Mouse (Mus musculus) cerebellum, adult (tissue): ENCODE data around the gene Tas1r1.
"Not testable (repeated sequence)": the region's sequence is repeated elsewhere in the genome, so short reads cannot be mapped to it uniquely, and the experiment has no call there.

Source experiments
- ATAC-seq: cut with Nextera tagmentation; 2 replicates; pipeline ENCODE4 v1.9.2; 2017; ENCODE audit warnings: mild to moderate bottlenecking, moderate library complexity, mixed read lengths; ENCODE audit not compliant: insufficient number of reproducible peaks, low FRiP score, low TSS enrichment

The Tas1r1 gene

GRCm38 (mm10) chr4:152062390-152063110, 24.2 kb upstream of the Tas1r1 start:
- ATAC-seq = no peak

- no peak for ATAC-seq
These were observed 6.2 kb upstream of the Tas1r1 start for GRCm38 (mm10) chr4:152044609-152045008.

- ATAC-seq = no peak
These were observed 4.8 kb upstream of the Tas1r1 start for GRCm38 (mm10) chr4:152043171-152043570.

- ATAC-seq = no peak
These were observed 3.7 kb upstream of the Tas1r1 start for GRCm38 (mm10) chr4:152041924-152042641.

GRCm38 (mm10) chr4:152039831-152040310, 1.5 kb upstream of the Tas1r1 start:
- peak; percentile 22; the same call in 1 of the 2 replicates for ATAC-seq

- ATAC-seq = peak; percentile 77
These were observed 840 bp upstream of the Tas1r1 start, which contains the start of gene Nol9 for GRCm38 (mm10) chr4:152038985-152039830. Gene Nol9, plus strand, starts transcription at chr4:152039321.

GRCm38 (mm10) chr4:152036464-152036863, 1.9 kb downstream of the Tas1r1 start:
- not testable (repeated sequence) for ATAC-seq

- ATAC-seq = no peak
These were observed 5.4 kb downstream of the Tas1r1 start for GRCm38 (mm10) chr4:152032922-152033321.

GRCm38 (mm10) chr4:152029997-152030396, 8.4 kb downstream of the Tas1r1 start:
- ATAC-seq = no peak

- no peak for ATAC-seq
These were observed 9.3 kb downstream of the Tas1r1 start for GRCm38 (mm10) chr4:152029087-152029486.

GRCm38 (mm10) chr4:152028456-152028855, 9.9 kb downstream of the Tas1r1 start:
- no peak for ATAC-seq

GRCm38 (mm10) chr4:152027524-152027923, 10.8 kb downstream of the Tas1r1 start, which contains the start of gene Zbtb48:
Gene Zbtb48, minus strand, starts transcription at chr4:152027671.
- ATAC-seq = peak; percentile 97

- 0 out of 2 replicates have a peak, but pooled peaks have one; percentile 22 for ATAC-seq
These were observed 11.4 kb downstream of the Tas1r1 start for GRCm38 (mm10) chr4:152026751-152027508.

- ATAC-seq = no peak
These were observed 13.8 kb downstream of the Tas1r1 start for GRCm38 (mm10) chr4:152024525-152024924.

- ATAC-seq = no peak
These were observed 15.9 kb downstream of the Tas1r1 start for GRCm38 (mm10) chr4:152022506-152022905.

- no peak for ATAC-seq
These were observed 16.7 kb downstream of the Tas1r1 start for GRCm38 (mm10) chr4:152021568-152022097.

GRCm38 (mm10) chr4:152020024-152020423, 18.3 kb downstream of the Tas1r1 start:
- no peak for ATAC-seq

- ATAC-seq = no peak
These were observed 19.3 kb downstream of the Tas1r1 start for GRCm38 (mm10) chr4:152019073-152019472.

- no peak for ATAC-seq
These were observed 25.1 kb downstream of the Tas1r1 start for GRCm38 (mm10) chr4:152013036-152013813.
